Mouse (Mus musculus) kidney, adult 2 months (tissue): Measurements from ENCODE around the gene Gas2l2.

Source experiments
- CTCF ChIP-seq: fragments of 200-500 bp; conservative IDR thresholded peaks from 2 replicates; pipeline ENCODE4 v1.5.1; 2011; ENCODE audit warnings: low read depth, mild to moderate bottlenecking, control low read depth, low read length, moderate library complexity, mixed read lengths; ENCODE audit not compliant: insufficient read depth, insufficient read length
- POLR2A ChIP-seq: fragments of 200-500 bp; IDR thresholded peaks from one replicate; pipeline ENCODE4 v1.6.1; 2011; ENCODE audit warnings: low read depth, low read length, control low read depth

- no peak for TF ChIP-seq CTCF
- no peak for TF ChIP-seq POLR2A
Observed at GRCm38 (mm10) chr11:83445001-83445400, 15.7 kb upstream of the Gas2l2 start.
